Mouse (Mus musculus): ENCODE measurements around the gene Olfr424. TPM values are rescaled to one million over a fixed set of nuclear protein-coding genes. Genes with fewer than 3 reads are reported as not detected.

Olfr424 gene
- total RNA-seq (2021): not detected in 2 replicates
- long read RNA-seq: 0 reads

DNA sequence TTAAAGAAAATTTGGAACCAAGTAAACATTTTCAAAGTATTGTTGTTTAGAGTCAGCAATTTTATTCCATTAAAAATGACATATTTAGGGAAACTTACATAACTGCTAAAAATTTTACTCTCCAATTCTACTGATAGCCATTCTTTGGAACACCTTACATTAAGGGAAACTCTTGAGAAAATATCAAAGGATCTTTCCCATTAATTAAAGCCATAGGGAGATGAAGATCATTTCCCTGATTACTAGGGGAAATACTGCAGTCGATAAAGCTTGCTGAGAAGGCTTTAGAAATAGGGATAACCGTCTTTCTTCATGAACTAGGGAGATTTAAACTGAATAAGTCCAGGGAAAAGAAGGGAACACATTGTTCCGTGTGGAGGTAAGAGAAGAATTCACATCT is at the start of gene Olfr424:
Gene Olfr424, plus strand, starts transcription at position 301 of the 400 bp plus-strand sequence.
- DNase-seq: no peak

DNA sequence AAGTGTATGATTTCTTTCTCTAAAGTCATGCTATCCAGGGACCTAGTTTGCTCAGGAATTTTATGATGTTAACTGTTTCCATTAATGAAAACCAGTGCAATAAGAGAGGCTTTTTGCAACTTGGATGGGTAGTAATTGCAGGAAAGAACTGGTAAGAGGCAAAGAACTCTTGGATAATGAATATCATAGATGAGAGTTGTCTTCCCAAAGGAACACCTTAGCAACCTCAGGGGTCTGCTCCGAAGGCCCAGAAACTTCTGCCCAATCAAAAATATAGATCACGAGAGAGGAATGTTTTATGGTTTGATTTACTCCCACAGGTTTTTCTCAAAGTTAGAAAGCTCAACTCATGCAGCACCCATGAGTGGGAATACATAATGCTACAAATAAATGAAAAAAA is 47.3 kb upstream of the Olfr424 start, which contains the start of gene Olfr429:
Gene Olfr429, plus strand, starts transcription at position 301 of the 400 bp plus-strand sequence.
- no peak for DNase-seq

GRCm38 (mm10) chr1:174096591-174096990 is 34.7 kb upstream of the Olfr424 start, which contains the start of gene Olfr427:
Gene Olfr427 (plus strand): TSS chr1:174096891.
- no peak for DNase-seq

DNA sequence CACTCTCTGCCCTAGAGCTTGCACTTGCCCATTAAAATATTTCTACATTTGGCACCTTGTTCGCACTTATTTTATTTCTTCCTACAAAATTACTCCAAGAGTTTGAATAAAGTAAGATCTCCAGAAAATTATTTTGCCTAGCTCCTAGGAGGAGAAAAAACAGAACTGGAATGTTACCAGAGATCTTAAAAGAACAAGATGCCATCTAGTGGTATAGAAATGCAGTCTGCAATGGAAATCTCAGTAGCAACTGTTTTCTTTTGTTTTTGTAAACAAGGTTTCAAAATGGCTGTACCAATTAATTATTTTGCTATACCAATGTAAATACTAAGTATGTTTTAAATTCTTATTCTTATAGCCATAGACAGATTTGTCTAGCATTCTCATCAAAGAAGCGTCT is 27.6 kb upstream of the Olfr424 start:
- DNase-seq: no peak

- DNase-seq: no peak
Measured at GRCm38 (mm10) chr1:174121062-174121461, 10.3 kb upstream of the Olfr424 start, which contains the start of gene Olfr231. Gene Olfr231 (minus strand): TSS chr1:174121162.

- no peak for DNase-seq
Measured at GRCm38 (mm10) chr1:174131999-174132398, 682 bp downstream of the Olfr424 start.

GRCm38 (mm10) chr1:174141384-174141783 is 10.1 kb downstream of the Olfr424 start:
- DNase-seq: no peak

- DNase-seq: no peak
Measured at GRCm38 (mm10) chr1:174146696-174147095, 15.4 kb downstream of the Olfr424 start.

- DNase-seq: no peak
Measured at GRCm38 (mm10) chr1:174149289-174149688, 18.0 kb downstream of the Olfr424 start.

DNA sequence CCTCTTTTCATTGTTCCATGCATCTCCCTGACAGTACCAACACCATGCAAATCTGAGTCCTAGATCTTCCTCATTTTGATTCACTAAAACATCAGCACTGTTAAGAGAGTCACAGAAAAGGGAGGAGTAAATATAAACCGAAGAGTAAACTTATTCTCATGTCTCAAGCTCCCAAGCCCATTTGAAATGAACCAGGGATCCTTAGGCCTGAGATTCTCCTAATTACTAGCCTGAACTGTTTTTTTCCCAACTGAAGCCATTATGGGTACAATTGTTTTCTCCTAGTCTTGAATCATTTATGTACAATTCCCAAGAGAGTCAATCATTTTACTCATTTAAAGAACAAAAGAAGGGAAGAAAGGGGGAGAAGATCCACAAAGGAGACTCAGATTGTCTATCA is 24.0 kb downstream of the Olfr424 start, which contains the start of gene Olfr420:
Gene Olfr420, plus strand, starts transcription at position 301 of the 400 bp plus-strand sequence.
- no peak for DNase-seq

DNA sequence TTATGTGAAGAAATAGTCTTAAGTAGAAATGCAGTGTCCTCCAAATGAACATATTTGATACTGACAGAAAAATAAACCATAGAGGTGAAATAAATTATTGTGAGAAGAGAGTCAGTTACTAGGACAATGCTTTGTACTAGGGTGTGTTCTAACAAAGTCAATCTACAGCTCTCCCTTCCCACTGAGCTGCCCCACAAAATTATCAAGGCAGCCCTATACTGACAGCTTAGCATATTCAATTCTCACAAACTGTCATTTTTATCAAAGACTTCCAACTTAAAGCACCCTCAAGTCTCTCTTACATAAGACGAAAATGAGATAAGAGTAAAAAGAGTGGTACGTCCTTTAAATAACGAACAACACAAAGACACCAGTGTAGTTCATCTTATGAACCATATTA is 26.3 kb downstream of the Olfr424 start:
- DNase-seq: no peak

DNA sequence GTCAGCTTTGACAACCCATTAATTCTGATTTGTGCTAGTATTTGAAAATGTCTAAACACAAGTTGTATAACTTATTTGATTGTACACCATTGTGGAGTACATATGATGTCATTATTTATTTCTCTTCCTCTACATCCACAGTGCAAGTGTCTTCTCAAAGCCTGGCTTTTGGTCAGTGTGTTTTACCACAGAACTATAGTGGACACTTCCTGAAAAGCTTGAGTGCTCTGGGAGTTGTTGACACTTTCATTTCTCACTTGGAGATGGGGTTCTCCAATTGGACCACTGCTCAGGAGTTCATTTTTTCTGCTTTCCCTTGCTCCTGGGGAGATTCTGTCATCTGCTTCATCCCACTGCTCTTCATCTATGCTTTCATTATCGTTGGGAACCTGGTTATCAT is 27.2 kb downstream of the Olfr424 start:
- DNase-seq: no peak

DNA sequence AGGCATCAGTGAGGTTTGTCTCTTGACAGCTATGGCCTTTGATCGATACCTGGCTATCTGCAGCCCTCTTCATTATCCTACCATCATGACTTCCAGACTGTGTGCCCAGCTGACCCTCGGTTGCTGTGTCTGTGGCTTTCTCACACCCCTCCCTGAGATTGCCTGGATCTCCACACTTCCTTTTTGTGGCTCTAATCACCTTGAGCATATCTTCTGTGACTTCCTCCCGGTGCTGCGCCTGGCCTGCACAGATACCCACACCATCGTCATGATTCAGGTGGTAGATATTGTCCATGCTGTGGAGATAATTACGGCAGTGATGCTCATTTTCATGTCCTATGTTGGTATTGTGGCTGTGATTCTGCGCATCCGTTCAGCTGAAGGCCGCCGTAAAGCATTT is 27.8 kb downstream of the Olfr424 start:
- no peak for DNase-seq

DNA sequence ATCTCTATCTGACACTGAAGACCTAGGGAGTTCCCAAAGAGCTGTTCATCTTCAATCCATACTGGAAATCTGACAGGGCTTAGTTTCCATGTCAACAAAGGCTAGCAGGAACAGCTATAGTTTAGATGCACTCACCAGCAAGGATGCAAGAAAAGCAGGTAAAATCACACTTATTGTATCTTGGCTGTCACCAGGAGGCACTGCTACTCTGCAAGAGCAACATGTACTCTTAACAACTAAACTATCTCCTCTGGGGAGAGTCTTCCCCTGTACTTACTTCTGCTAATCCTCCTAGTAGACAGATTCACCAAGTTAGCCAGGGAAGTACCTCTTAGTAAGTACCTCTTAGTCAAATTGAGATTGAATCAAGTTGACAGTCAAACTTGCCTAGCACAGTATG is 37.7 kb downstream of the Olfr424 start:
- DNase-seq: peak; percentile 9

DNA sequence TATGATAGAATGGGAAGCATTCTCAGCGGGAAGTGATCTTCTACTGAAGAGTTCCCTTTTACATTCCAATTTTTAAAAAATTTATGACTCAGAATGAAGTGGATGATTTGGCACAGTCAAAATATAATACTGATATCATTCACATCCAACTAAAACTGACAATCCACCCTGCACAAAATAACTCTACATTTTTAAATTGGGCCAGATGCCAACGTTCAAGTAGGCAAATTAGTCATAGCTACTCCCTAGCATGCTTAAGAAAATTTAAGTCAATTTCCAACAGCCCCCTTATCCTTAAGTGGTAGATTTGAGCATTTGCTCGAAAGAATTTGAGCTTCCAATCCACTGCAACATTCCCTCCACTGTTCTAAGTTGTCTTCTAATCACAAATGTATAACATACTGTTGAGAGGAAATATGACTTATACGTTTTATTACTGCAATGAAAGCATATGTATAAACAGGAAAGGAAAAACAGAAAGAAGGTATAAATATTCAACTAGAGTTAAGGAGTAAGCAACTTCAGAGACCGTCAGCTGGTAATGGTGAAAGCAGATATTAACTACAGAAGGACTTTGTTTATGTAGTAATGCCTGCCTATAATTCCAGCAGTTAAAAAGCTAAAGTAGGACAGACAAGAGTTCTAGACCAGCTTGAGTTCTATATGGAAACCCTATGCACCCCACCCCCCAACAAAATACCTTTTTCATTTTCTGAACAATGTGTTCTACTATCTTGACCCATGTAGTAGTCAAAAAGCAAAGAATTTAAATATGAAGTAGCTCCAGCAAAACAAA is 39.6 kb downstream of the Olfr424 start:
- no peak for DNase-seq

- DNase-seq: no peak
Measured at GRCm38 (mm10) chr1:174171537-174171936, 40.2 kb downstream of the Olfr424 start.

GRCm38 (mm10) chr1:174172605-174173004 is 41.3 kb downstream of the Olfr424 start, which contains the start of gene Spta1:
Gene Spta1 (plus strand): TSS chr1:174172776.
- no peak for DNase-seq

Other genes with a start within 250 kb of the Olfr424 start
- 0.97 TPM in 1 of 2 replicates, not detected in the other for gene Ifi211, start 218.5 kb upstream of the Olfr424 start, total RNA-seq (2021)
- gene Mndal, start 189.0 kb upstream of the Olfr424 start, total RNA-seq (2021): 17.0 and 19.2 TPM in 2 replicates
- gene Ifi203, start 188.8 kb upstream of the Olfr424 start, total RNA-seq (2021): 11.9 and 15.6 TPM in 2 replicates
- not detected in 2 replicates for gene Ifi202b, start 148.8 kb upstream of the Olfr424 start, total RNA-seq (2021)
- gene Ifi205, start 99.7 kb upstream of the Olfr424 start, total RNA-seq (2021): 0.97 and 1.3 TPM in 2 replicates
- gene Olfr433, start 90.8 kb upstream of the Olfr424 start, total RNA-seq (2021): not detected in 2 replicates
- not detected in 2 replicates for gene Olfr432, start 82.3 kb upstream of the Olfr424 start, total RNA-seq (2021)
- gene Olfr430, start 64.9 kb upstream of the Olfr424 start, total RNA-seq (2021): not detected in 2 replicates
- not detected in 2 replicates for gene Olfr429, start 47.2 kb upstream of the Olfr424 start, total RNA-seq (2021)
- gene Olfr427, start 34.6 kb upstream of the Olfr424 start, total RNA-seq (2021): not detected in 2 replicates
- gene Olfr231, start 10.4 kb upstream of the Olfr424 start, total RNA-seq (2021): not detected in 2 replicates
- gene Olfr420, start 24.1 kb downstream of the Olfr424 start, total RNA-seq (2021): not detected in 2 replicates
- gene Spta1, start 41.3 kb downstream of the Olfr424 start, total RNA-seq (2021): 0.97 and 1.4 TPM in 2 replicates
- not detected in 2 replicates for gene Olfr419, start 120.5 kb downstream of the Olfr424 start, total RNA-seq (2021)
- not detected in 2 replicates for gene Mptx1, start 199.0 kb downstream of the Olfr424 start, total RNA-seq (2021)
- gene Olfr417, start 233.6 kb downstream of the Olfr424 start, total RNA-seq (2021): not detected in 2 replicates

All from adrenal gland, postnatal 25 days (tissue).